Mouse (Mus musculus): Measurements from ENCODE around the gene Pigq. TPM values are rescaled to one million over a fixed set of nuclear protein-coding genes. Genes with fewer than 3 reads are reported as not detected.

The Pigq gene
- total and polyA plus RNA-seq, 3 experiments, result 18.5 to 97.2 (median 28.1) TPM

DNA sequence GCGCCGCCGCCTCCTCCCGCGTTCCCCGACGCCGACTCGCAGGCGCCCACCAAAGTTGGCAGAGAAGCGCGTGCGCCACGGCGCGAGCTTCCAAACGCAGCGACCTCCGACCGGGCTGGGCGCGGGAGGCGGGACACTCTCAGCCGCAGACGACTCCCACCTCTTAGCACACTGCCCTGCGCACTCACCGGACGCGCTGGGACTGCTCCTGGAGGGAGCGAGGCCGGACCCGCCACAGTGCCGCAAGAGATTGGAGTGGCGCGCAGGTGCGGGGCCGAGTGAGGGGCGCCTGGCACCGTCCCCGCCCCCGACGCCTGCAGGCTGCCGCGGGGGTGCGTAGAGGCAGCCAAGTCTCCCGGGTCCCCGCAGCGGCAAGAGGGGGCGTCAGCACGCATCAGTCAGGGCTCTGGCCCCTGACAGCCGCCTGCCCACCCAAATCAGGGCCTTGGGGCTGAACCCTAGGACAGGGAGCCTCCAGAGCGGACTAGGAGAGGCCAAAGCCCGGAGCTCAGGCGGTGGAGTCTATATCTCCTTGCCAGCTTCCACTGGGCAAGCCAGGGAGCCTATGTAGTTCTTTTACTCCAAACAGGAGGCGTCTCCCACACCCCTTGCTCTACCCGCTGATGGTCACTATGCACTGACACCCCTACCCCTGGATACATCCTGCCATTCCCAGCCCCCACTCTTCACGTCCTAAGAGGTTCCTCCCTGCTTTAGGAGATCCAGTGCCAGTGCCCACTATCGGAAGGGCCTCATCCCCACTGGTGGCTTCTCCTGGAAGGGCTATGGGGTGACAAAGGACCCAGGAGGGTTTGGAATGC is 7.3 kb upstream of the Pigq start, which contains the start of gene A930017K11Rik:
A930017K11Rik (minus strand) TSS at position 763 of the 821 bp plus-strand sequence.
- Histone ChIP-seq H3K4me2 (ENCODE audit: insufficient read depth, low read depth, poor library complexity, severe bottlenecking) (no peak within 1 kb of the TSS), H3K79me2 (replicated peaks; ENCODE audit: control insufficient read depth, extremely low read depth, insufficient read depth, poor library complexity, severe bottlenecking) (no peaks in the 10 kb centered on the region), H3K9ac (ENCODE audit: insufficient read depth, low read depth) (no peak within 1 kb of the TSS), H3K9me3 (replicated peaks; ENCODE audit: low read length) (no peaks in the 10 kb centered on the region), H3K27ac (ENCODE audit: insufficient read depth, low read depth) (no peak within 1 kb of the TSS), H3K36me3 (replicated peaks in 1 of 2; ENCODE audit: control insufficient read depth in 1 of 2, insufficient read depth in 1 of 2, low read length in 1 of 2) (peaks cover 0 to 5% of the 10 kb centered on the region in 2 experiments), H3K4me3 (replicated peaks in 1 of 3; ENCODE audit: low read depth in 2 of 3, low read length in 2 of 3, poor library complexity in 1 of 3) (no peak within 1 kb of the TSS), H3K27me3 (replicated peaks) (peaks cover 55% of the 10 kb centered on the region), H3K4me1 (ENCODE audit: control insufficient read depth in 1 of 2, insufficient read depth in 2 of 2) (peaks cover 2 to 3% of the 10 kb centered on the region in 2 experiments; a peak in 1 of 4 replicates)
- in situ Hi-C loops (cut with MboI; ENCODE audit: low pct_ligation_motif_present, low pct_unique_long_range_greater_than_20kb, low sequenced_read_pairs), result no loop called here
- DNase-seq (ENCODE audit: extremely low read depth), result no peak
- dilution Hi-C loops (cut with MboI; ENCODE audit: extremely low pct_ligation_motif_present, extremely low pct_unique_long_range_greater_than_20kb, low sequenced_read_pairs), result no loop called here
- no peak for TF ChIP-seq MAZ (IDR thresholded peaks at IDR 0.05; ENCODE audit: low read depth, low read length)

DNA sequence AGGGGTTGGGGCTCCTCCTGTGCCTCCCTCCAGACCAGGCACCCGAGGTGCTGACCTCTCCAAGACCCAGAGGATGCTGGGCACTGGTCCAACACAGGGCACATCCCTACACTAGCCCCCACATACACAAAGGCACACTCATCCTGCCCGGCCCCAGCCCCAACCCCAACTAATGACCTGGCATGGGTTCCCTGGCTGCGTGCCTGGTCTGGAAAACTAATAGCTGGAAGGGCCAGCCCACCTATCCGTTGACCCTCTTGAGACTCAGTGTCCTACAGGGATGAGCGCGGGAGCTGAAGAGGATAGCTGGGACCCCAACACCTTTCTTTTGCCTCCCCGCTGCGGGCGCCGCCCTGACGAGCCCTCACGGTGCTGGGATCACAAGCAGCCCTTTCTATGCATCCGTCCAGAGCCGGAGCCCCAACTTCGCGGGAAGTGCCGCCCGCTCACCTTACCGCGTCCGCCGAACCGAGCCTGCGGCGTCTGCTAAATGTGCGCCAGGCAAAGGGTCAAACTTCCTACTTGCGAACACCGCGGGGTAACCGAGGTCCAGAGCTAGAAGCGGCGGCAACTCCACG is 6.6 kb upstream of the Pigq start:
- dilution Hi-C loops (cut with MboI; ENCODE audit: extremely low pct_ligation_motif_present, extremely low pct_unique_long_range_greater_than_20kb, low sequenced_read_pairs), result no loop called here
- in situ Hi-C loops (cut with MboI; ENCODE audit: low pct_ligation_motif_present, low pct_unique_long_range_greater_than_20kb, low sequenced_read_pairs), result no loop called here
- TF ChIP-seq ZKSCAN1 (IDR thresholded peaks at IDR 0.05; ENCODE audit: borderline replicate concordance, low read depth, low read length) (no peak), USF1 (IDR thresholded peaks at IDR 0.05; ENCODE audit: low read depth, low read length) (no peak), PAX5 (IDR thresholded peaks at IDR 0.05; ENCODE audit: low read length) (no peak), KAT2A (IDR thresholded peaks at IDR 0.05; ENCODE audit: insufficient replicate concordance, low read length) (no peak), POLR2A (IDR thresholded peaks at IDR 0.05; ENCODE audit: low read depth, low read length) (no peak), JUND (conservative IDR thresholded peaks at IDR 0.05; ENCODE audit: low read depth, low read length) (no peak), ZNF384 (IDR thresholded peaks at IDR 0.05; ENCODE audit: low read depth, low read length) (no peak), NELFE (IDR thresholded peaks at IDR 0.05; ENCODE audit: low read depth, low read length) (no peak), MYC (IDR thresholded peaks at IDR 0.05; ENCODE audit: low read depth, low read length) (no peak), JUN (IDR thresholded peaks at IDR 0.05; ENCODE audit: insufficient read depth, low read depth, low read length) (no peak), NRF1 (IDR thresholded peaks at IDR 0.05; ENCODE audit: low read depth, low read length) (no peak), HCFC1 (IDR thresholded peaks at IDR 0.05; ENCODE audit: low read depth, low read length) (no peak), BHLHE40 (IDR thresholded peaks at IDR 0.05; ENCODE audit: low read depth, low read length) (no peak), TCF12 (IDR thresholded peaks at IDR 0.05; ENCODE audit: low read depth, low read length) (no peak), ZC3H11A (IDR thresholded peaks at IDR 0.05; ENCODE audit: low read depth, low read length) (no peak), MEF2A (IDR thresholded peaks at IDR 0.05; ENCODE audit: borderline replicate concordance, low read depth, low read length) (no peak), MAX (IDR thresholded peaks at IDR 0.05; ENCODE audit: low read length) (no peak), SMC3 (IDR thresholded peaks at IDR 0.05; ENCODE audit: low read depth, low read length) (no peak)
- Histone ChIP-seq H3K4me1 (ENCODE audit: control insufficient read depth in 1 of 2, insufficient read depth in 2 of 2) (peaks cover 2 to 3% of the 10 kb centered on the region in 2 experiments; a peak in 1 of 4 replicates), H3K9me3 (replicated peaks; ENCODE audit: low read length) (no peaks in the 10 kb centered on the region), H3K36me3 (replicated peaks in 1 of 2; ENCODE audit: control insufficient read depth in 1 of 2, insufficient read depth in 1 of 2, low read length in 1 of 2) (no peaks in the 10 kb centered on the region), H3K79me2 (replicated peaks; ENCODE audit: control insufficient read depth, extremely low read depth, insufficient read depth, poor library complexity, severe bottlenecking) (no peaks in the 10 kb centered on the region), H3K9ac (ENCODE audit: insufficient read depth, low read depth) (no peak overlapping the region), H3K27me3 (replicated peaks) (peaks cover 62% of the 10 kb centered on the region), H3K4me3 (replicated peaks in 1 of 3; ENCODE audit: low read depth in 2 of 3, low read length in 2 of 3, poor library complexity in 1 of 3) (no peak overlapping the region), H3K27ac (ENCODE audit: insufficient read depth, low read depth) (no peak overlapping the region), H3K4me2 (ENCODE audit: insufficient read depth, low read depth, poor library complexity, severe bottlenecking) (no peak overlapping the region)
- DNase-seq (ENCODE audit: extremely low read depth), result no peak
